Mouse (Mus musculus) cerebellum, adult 11 months (tissue): ENCODE data around the gene Ogdhl.
"Not testable (repeated sequence)": the region's sequence is repeated elsewhere in the genome, so short reads cannot be mapped to it uniquely, and the experiment has no call there.

ENCODE experiments used
- DNase-seq: peaks from one replicate; pipeline ENCODE4 v3.0.0; 2022

Gene Ogdhl

GRCm38 (mm10) chr14:32321732-32322685 lies at the start of gene Ogdhl:
Gene Ogdhl, plus strand, starts transcription at chr14:32322019.
- DNase-seq: peak; percentile 77

GRCm38 (mm10) chr14:32301622-32302021 lies 20.2 kb upstream of the Ogdhl start:
- DNase-seq: peak; percentile 10

DNA sequence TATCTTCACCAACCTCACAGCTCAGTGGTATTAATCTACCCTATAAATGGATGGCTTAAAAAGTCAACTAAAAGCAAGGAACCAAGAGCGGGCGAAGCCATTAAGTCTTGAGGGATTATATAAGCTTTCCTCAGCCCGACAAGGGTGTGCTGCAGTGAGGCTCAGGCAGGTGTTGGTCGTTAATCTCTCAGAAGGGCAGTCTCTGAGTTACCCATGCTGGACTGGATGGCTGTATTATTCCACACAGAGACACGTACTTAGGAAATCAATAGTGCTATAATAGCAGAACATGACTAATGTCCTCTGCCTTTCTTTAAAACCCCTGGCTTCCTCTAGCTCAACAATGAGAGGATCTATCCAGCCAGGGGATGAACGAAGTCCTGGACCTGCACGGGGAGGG lies 19.4 kb upstream of the Ogdhl start:
- DNase-seq: no peak

DNA sequence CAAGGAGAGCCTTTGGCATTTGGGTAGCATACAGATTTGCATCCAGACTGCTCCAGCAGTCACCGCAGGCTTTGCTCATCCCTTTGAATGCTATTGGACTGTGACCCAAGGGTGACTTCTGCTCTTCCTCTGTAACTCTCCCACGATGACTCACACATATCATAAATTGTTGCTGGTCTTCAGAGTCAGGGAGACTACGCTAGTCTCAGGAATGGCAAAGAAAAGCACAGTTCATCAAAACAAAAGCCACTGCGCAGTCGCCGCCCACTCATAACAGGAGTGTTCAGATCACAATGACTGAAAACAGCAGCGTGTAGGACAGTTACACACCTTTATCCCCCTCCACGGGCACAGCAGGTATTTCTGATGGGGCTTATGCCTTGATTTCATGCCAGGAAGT lies 16.9 kb upstream of the Ogdhl start:
- no peak for DNase-seq

DNA sequence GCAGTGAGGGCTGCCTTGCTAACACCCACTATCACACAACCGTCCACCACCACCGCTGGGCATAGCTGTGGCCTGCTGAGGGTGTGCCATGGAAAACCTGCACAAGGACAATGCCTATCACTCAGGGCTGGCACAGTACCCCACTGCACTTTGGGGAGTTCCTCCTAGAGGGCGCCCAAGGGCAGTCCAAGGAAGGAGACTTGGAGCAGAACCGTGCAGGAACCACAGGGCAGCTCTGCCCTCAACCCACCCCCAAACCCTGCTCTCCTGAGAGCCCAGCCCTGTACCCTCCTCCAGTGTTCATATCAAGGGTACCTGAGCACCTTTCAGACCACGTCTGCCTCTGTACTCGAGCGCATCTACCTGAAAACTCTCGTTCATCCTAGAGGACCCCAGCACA lies 11.9 kb upstream of the Ogdhl start:
- peak; percentile 69 for DNase-seq

DNA sequence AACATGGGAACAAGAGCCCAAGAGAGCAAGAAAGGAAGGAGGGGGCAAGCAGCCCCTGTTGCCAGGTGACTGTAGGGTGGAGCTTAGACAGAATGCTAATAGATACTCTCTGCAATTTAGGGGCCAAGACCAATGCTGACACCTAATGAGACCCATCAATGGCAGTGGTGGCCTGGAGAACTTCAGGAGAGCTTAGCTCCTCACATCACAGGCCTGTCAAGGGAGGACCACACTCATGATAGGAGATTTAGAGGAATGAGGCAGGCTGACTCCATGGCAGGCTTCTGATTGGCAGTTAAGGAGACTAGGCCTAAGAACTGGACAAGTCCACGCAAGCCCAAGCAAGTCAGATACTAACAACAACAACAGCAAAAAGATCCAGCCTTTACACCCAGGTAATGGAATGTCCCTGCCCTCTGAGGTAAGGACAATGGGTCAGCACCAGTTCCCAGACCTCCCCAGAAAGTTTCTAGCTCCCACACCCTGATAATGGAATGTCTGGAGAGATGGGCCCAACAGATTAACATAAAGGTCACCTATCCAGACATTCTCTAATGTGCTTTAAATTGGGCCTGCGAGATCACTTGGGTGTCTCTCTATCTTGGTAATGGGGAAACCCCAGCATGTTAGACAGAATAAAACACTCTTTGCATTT lies 10.3 kb upstream of the Ogdhl start:
- no peak for DNase-seq

DNA sequence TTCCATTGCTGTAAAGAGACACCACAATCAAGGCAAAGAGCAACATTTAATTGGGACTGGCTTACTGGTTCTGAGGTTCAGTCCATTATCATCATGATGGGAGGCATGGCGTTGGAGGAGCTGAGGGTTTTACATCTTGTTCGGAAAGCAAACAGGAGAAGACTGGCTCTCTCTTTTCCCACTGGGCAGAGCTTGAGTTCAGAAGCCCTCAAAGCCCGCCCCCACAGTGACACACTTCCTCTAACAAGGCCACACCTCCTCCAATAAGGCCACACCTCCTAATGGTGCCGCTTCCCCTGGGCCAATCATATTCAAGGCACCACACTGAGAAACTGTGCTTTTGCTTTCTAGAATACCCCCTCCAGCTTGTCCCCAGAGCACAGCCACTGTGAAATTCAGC lies 4.0 kb upstream of the Ogdhl start:
- DNase-seq: no peak

DNA sequence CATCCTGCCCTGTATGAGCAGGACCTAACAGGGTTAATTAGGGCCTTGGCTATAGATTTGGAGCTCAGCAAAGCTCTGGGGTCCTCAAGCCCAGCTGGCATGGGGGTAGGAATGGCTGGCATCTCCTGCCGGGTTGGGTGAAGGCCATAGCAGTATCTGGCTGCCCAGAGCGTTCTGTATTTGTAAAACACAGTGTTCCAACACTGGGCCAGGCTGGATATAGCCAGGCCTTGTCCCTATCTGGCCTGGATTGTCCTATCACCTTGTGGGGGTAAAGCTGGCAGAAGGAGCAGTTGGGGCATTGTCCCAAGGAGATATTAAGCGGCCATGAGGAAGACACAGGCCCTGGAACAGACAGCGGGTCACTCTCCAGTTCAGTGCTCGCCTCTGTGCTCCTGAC lies 1.4 kb downstream of the Ogdhl start:
- no peak for DNase-seq

DNA sequence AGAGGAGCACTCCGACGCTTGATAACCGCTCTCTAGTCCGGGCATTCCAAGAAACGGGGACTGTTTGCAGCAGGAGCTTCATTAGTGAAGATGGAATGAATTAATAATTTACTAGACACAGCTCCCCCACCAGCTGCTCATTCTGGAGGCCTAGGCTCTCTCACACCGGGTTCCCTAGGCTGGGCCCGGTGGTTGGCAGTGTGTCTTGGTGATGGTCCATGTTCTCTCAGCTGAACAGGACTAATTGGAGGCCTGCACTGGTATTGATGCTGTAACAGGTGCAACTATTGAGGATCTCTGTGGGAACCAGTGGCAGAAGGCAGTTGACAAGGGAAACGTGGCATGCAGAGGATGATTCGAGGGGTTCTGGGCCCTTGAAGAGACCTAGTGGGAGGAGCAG lies 5.5 kb downstream of the Ogdhl start:
- no peak for DNase-seq

DNA sequence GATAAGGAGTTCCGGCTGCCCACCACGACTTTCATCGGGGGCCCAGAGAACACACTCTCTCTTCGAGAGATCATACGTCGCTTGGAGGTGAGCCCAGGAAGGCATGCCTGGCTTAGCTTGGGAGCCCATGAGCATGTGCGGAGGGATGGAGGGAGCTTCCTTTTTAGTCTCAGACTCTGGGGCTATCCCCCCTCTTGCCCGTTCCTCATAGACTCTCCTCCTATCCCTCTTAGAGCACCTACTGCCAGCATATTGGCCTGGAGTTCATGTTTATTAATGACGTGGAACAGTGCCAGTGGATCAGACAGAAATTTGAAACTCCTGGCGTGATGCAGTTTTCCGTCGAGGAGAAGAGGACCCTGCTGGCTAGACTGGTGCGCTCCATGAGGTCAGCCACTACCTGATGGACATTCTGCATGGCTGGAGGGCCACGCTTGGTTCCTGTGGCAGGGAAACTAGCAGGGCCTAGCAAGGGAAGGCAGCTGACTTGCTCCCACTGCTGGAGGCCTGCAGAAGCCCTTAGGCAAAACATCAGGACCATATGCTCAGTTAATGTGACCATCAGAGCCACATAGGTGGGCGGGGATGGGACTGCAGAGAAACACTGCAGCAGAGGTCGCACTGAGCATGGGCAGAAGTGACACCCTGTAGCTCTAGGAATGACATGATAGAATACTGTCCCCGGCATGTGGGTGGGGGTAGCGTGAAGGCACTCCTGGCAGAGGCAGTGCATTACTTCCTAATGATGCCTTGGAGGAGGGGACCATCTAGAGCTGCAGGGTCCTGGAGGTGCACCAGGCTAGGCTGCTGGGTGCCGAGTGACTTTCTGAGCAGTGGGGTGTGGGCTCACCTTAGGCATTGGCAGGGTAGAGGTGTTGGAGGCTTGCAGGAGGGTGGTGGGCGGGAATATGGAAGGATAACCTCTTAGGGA lies 11.0 kb downstream of the Ogdhl start:
- no peak for DNase-seq

DNA sequence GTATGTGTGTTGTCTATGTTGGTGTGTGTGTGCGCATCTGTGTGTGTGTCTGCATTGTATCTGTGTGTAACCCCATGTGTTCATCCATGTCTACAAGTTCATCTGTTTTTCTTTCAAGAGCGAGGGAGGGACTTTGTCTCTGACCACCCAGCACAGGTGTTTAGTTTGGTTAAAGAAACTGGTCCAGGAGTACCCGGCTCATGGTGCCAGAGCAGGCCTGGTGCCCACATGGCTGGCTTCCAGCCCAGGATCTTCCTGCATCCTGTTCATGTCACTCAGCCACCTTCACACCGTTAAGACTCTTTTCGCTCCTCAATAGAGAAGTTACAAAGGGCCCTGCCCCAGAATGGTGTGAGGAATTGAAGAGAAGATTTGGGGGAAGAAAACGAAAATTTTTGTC lies 14.2 kb downstream of the Ogdhl start:
- DNase-seq: peak; percentile 63

GRCm38 (mm10) chr14:32336547-32336946 lies 14.7 kb downstream of the Ogdhl start:
- DNase-seq: peak; percentile 78

- DNase-seq: no peak
Observed at GRCm38 (mm10) chr14:32341823-32342222, 20.0 kb downstream of the Ogdhl start.

GRCm38 (mm10) chr14:32344176-32344575 lies 22.4 kb downstream of the Ogdhl start:
- no peak for DNase-seq

GRCm38 (mm10) chr14:32344694-32345093 lies 22.9 kb downstream of the Ogdhl start:
- no peak for DNase-seq

DNA sequence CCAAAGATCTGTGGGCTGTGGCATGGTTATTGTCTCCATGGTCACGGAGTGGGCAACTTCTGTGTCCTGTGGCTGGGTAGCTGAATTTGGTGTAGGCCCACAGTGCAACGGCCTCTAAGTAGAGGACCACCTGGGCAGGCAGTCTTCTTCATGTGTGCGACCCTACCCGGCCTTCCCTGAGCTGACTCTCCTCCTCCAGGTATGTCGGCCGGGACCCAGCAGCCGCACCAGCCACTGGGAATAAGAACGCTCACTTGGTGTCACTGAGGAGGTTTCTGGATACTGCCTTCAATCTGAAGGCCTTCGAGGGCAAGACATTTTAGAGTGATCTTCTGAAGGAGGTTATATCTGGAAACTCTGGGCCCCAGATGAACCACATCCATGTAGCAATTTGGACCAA lies 25.5 kb downstream of the Ogdhl start:
- DNase-seq: no peak

- DNase-seq: not testable (repeated sequence)
Observed at GRCm38 (mm10) chr14:32351181-32351920, 29.5 kb downstream of the Ogdhl start.

GRCm38 (mm10) chr14:32364359-32364758 lies 42.5 kb downstream of the Ogdhl start:
- no peak for DNase-seq

GRCm38 (mm10) chr14:32369756-32370155 lies 47.9 kb downstream of the Ogdhl start:
- DNase-seq: no peak

GRCm38 (mm10) chr14:32372510-32372909 lies 50.7 kb downstream of the Ogdhl start:
- no peak for DNase-seq

- no peak for DNase-seq
Observed at GRCm38 (mm10) chr14:32379395-32380098, 57.7 kb downstream of the Ogdhl start.

- no peak for DNase-seq
Observed at GRCm38 (mm10) chr14:32380099-32380480, 58.3 kb downstream of the Ogdhl start.
